Mouse (Mus musculus) liver, embryonic 13.5 days (tissue): ENCODE data around the gene Ssr1. TPM values are rescaled to one million over a fixed set of nuclear protein-coding genes. Genes with fewer than 3 reads are reported as not detected.

Source experiments
- ATAC-seq: fragments of 200-750 bp; cut with Nextera tagmentation; 2 replicates; pipeline ENCODE4 v1.8.0; 2017; ENCODE audit warnings: low read depth, mild to moderate bottlenecking, moderate number of reproducible peaks, moderate library complexity
- DNase-seq: peaks from one replicate; pipeline ENCODE4 v3.0.0; 2022
- H3K27ac ChIP-seq: fragments of 300-500 bp; sonication (generic); 2 replicates; pipeline ENCODE4 v1.5.1; 2015; ENCODE audit warnings: moderate library complexity, mild to moderate bottlenecking, inconsistent platforms
- H3K27me3 ChIP-seq: fragments of 300-500 bp; sonication (generic); 2 replicates; pipeline ENCODE4 v1.6.1; 2015; ENCODE audit warnings: mild to moderate bottlenecking, inconsistent platforms
- H3K36me3 ChIP-seq: fragments of 300-500 bp; sonication (generic); 2 replicates; pipeline ENCODE4 v1.6.1; 2015; ENCODE audit warnings: mild to moderate bottlenecking, inconsistent platforms
- H3K4me1 ChIP-seq: fragments of 300-500 bp; sonication (generic); replicated peaks from 2 replicates; pipeline ENCODE4 v1.6.1; 2015; ENCODE audit warnings: inconsistent platforms
- H3K4me2 ChIP-seq: fragments of 300-500 bp; sonication (generic); 2 replicates; pipeline ENCODE4 v1.6.1; 2015; ENCODE audit warnings: inconsistent platforms, mild to moderate bottlenecking, moderate library complexity
- H3K4me3 ChIP-seq: fragments of 300-500 bp; sonication (generic); replicated peaks from 2 replicates; pipeline ENCODE4 v1.5.1; 2015; ENCODE audit warnings: mild to moderate bottlenecking, inconsistent platforms
- H3K9ac ChIP-seq: fragments of 300-500 bp; sonication (generic); 2 replicates; pipeline ENCODE4 v1.6.1; 2015; ENCODE audit warnings: mild to moderate bottlenecking, inconsistent platforms
- H3K9me3 ChIP-seq: fragments of 300-500 bp; sonication (generic); replicated peaks from 2 replicates; pipeline ENCODE4 v1.6.1; 2016; ENCODE audit warnings: inconsistent platforms
- WGBS: fragments of 180-500 bp; shearing (Covaris S2); methylation state at CpG from one replicate; pipeline ENCODE4 v1.1.7; 2015; ENCODE audit not compliant: insufficient replicate concordance; 5-methylcytosine and 5-hydroxymethylcytosine counted together
- polyA plus RNA-seq: library from polyadenylated mRNA; unstranded; fragments of >200 nt; fragmentation: Nextera tagmentation; extraction: Ambion mirVana; gene quantifications from 2 replicates; pipeline ENCODE4 v1.2.1, GENCODE M21; 2015

The Ssr1 gene
- polyA plus RNA-seq, 1 experiment from 2014 or later, result 93.6 TPM

GRCm38 (mm10) chr13:37964128-37965087 lies 29.6 kb downstream of the Ssr1 start:
- DNase-seq (peak; percentile 20), ATAC-seq (peak; percentile 21)
- 36% methylated on average over 20 of the region's 20 CpGs for WGBS
- no peaks in the 10 kb centered on the region for H3K27me3 ChIP-seq
- peak overlapping the region; percentile 83 for H3K27ac ChIP-seq
- H3K36me3 ChIP-seq, result no peaks in the 10 kb centered on the region
- H3K4me3 ChIP-seq, result peak overlapping the region; percentile 56
- H3K9me3 ChIP-seq, result no peaks in the 10 kb centered on the region
- peaks cover 76% of the 10 kb centered on the region for H3K4me1 ChIP-seq
- peak overlapping the region; percentile 68 for H3K9ac ChIP-seq
- H3K4me2 ChIP-seq, result peak overlapping the region; percentile 77

- Histone ChIP-seq H3K36me3 (no peaks in the 10 kb centered on the region), H3K4me2 (peak overlapping the region; percentile 77), H3K4me1 (peaks cover 81% of the 10 kb centered on the region), H3K4me3 (peak overlapping the region; percentile 56), H3K9ac (peak overlapping the region; percentile 68), H3K27ac (peak overlapping the region; percentile 83), H3K9me3 (peaks cover 6% of the 10 kb centered on the region; the same call in 1 of the 2 replicates), H3K27me3 (no peaks in the 10 kb centered on the region)
- WGBS, result 2% methylated on average over 12 of the region's 12 CpGs
- peak; percentile 69 for DNase-seq
- ATAC-seq, result no peak
Measured at GRCm38 (mm10) chr13:37963354-37964007, 30.5 kb downstream of the Ssr1 start.

DNA sequence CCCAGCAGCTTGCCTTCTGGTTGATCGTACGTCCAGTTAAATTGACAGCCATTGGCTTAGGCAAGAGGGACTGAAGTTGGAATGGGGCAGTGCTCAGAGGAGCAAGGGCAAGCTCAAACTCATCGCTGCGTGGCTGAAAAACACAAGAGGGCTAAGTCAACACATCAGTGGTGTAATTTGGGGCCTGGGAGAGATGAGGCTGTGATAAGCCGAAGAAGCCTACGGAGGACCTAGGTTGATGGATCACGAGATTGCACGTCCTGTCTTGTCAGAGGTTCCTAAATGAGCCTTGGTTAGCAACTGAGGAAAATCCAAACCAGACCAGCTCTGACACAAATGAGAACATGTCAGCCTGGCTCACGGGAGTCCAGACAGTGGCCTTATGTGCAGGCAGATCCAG lies 31.5 kb downstream of the Ssr1 start:
- DNase-seq (no peak), ATAC-seq (no peak)
- 80% methylated on average over 9 of the region's 9 CpGs for WGBS
- H3K9me3 ChIP-seq, result peaks cover 6% of the 10 kb centered on the region; the same call in 1 of the 2 replicates
- H3K27ac ChIP-seq, result no peak overlapping the region; the same call in 1 of the 2 replicates
- no peak overlapping the region for H3K4me3 ChIP-seq
- peaks cover 90% of the 10 kb centered on the region for H3K4me1 ChIP-seq
- no peaks in the 10 kb centered on the region for H3K36me3 ChIP-seq
- no peak overlapping the region for H3K4me2 ChIP-seq
- no peak overlapping the region for H3K9ac ChIP-seq
- no peaks in the 10 kb centered on the region for H3K27me3 ChIP-seq

DNA sequence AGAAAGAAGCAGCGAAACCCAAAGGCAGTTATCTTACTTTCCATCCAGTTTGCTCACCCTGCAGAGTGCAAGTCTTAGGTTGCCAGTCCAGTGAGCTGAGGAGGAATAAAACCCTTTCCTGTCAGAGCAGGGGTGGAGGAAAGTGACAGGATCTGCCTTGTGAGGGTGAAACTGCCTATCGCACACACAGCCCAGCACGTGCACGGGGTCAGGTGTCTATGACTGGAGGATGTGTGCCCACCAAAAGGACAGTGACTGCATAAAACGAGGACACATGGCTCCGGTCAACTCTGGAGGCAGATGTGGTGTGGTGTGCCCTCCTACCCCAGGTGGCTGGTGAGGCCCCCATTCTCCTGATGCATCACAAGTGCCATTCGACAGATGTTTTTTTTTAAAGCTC lies 34.1 kb downstream of the Ssr1 start:
- H3K4me3 ChIP-seq, result no peak overlapping the region
- H3K36me3 ChIP-seq, result no peaks in the 10 kb centered on the region
- H3K4me1 ChIP-seq, result peaks cover 70% of the 10 kb centered on the region
- no peak overlapping the region for H3K9ac ChIP-seq
- peak overlapping the region; percentile 21; the same call in 1 of the 2 replicates for H3K27ac ChIP-seq
- peaks cover 6% of the 10 kb centered on the region; the same call in 1 of the 2 replicates for H3K9me3 ChIP-seq
- 69% methylated on average over 7 of the region's 7 CpGs for WGBS
- DNase-seq, result no peak
- ATAC-seq, result no peak
- no peaks in the 10 kb centered on the region for H3K27me3 ChIP-seq
- H3K4me2 ChIP-seq, result no peak overlapping the region

GRCm38 (mm10) chr13:37959239-37959907 lies 34.6 kb downstream of the Ssr1 start:
- peak overlapping the region; percentile 68 for H3K27ac ChIP-seq
- no peaks in the 10 kb centered on the region for H3K27me3 ChIP-seq
- 57% methylated on average over 15 of the region's 15 CpGs for WGBS
- peaks cover 64% of the 10 kb centered on the region for H3K4me1 ChIP-seq
- no peaks in the 10 kb centered on the region for H3K36me3 ChIP-seq
- H3K9me3 ChIP-seq, result peaks cover 6% of the 10 kb centered on the region; the same call in 1 of the 2 replicates
- no peak for DNase-seq
- H3K9ac ChIP-seq, result no peak overlapping the region
- no peak overlapping the region for H3K4me3 ChIP-seq
- no peak for ATAC-seq
- H3K4me2 ChIP-seq, result no peak overlapping the region

DNA sequence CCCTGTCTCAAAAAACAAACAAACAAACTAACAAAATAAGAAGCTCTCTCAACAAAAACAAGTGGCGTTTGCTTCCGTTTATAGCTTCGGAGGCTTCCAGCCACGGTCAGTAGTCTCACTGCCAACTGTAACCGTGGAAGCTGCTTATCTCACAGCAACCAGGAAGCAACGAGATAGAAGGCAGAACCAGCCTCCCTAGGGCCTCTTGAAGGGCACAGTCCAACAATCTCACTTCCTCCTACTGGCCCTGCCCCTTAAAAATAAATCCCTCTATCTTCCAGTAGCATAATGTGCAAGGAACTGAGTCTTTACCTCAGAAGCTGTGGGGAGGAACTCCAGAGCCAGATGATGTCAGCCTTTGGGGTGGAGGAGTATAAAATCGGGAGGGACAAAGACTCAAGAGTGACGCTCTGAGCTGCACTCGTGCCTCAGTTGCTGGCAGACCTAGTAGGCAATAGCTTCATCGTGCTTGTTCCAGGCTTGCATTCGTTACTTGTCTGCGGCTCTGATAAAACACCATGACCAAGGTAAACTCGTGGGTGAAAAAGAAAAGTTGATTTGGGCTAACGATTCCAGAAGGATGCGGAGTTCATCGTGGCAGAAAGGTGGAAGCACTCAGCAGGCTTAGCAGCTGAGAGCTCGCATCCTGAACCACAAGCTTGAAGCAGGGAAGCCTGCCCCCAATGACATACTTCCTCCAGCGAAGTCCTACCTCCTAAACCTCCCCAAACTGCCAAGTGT lies 35.3 kb downstream of the Ssr1 start:
- WGBS, result 50% methylated on average over 18 of the region's 18 CpGs
- peak; percentile 49 for DNase-seq

GRCm38 (mm10) chr13:37954318-37954717 lies 39.7 kb downstream of the Ssr1 start:
- ATAC-seq, result no peak
- 45% methylated on average over 1 of the region's 1 CpGs for WGBS
- DNase-seq, result no peak

More for the DNA sequence above, 35.3 kb downstream of the Ssr1 start:
- no peak overlapping the region; the same call in 1 of the 2 replicates for H3K4me2 ChIP-seq
- no peaks in the 10 kb centered on the region for H3K27me3 ChIP-seq
- no peak overlapping the region for H3K9ac ChIP-seq
- peaks cover 57% of the 10 kb centered on the region for H3K4me1 ChIP-seq
- peaks cover 6% of the 10 kb centered on the region; the same call in 1 of the 2 replicates for H3K9me3 ChIP-seq
- ATAC-seq, result peak; percentile 79
- no peaks in the 10 kb centered on the region for H3K36me3 ChIP-seq
- no peak overlapping the region for H3K4me3 ChIP-seq
- H3K27ac ChIP-seq, result peak overlapping the region; percentile 68

DNA sequence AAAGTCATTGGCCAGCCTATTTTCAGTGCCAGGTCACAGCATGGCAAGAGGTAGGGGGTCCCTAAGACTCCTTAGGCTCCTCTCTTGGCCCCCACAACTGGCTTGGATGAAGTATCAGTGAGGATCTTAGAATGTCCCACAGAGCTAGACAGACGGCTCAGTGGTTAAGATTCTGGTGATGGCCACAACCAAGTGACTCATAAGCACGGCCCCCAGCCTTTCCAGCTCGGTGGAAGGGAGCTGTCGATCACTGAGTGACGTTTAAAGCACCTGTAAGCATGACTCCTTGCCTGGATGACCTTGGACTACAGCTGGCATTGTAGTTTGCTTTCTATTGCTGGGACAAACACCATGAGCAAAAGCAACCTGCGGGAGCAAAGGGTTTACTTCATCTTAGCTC lies 41.0 kb downstream of the Ssr1 start:
- Histone ChIP-seq H3K27me3 (no peaks in the 10 kb centered on the region), H3K27ac (no peak overlapping the region), H3K4me2 (no peak overlapping the region), H3K4me1 (peaks cover 9% of the 10 kb centered on the region), H3K9me3 (no peaks in the 10 kb centered on the region), H3K4me3 (no peak overlapping the region), H3K36me3 (peaks cover 26% of the 10 kb centered on the region), H3K9ac (no peak overlapping the region)
- WGBS, result 63% methylated on average over 6 of the region's 6 CpGs
- DNase-seq (no peak), ATAC-seq (no peak)

More at GRCm38 (mm10) chr13:37954318-37954717, 39.7 kb downstream of the Ssr1 start:
- Histone ChIP-seq H3K9ac (no peak overlapping the region), H3K36me3 (peaks cover 13% of the 10 kb centered on the region), H3K27me3 (no peaks in the 10 kb centered on the region), H3K27ac (no peak overlapping the region), H3K9me3 (peaks cover 6% of the 10 kb centered on the region; the same call in 1 of the 2 replicates), H3K4me3 (no peak overlapping the region), H3K4me2 (no peak overlapping the region), H3K4me1 (peaks cover 22% of the 10 kb centered on the region)

DNA sequence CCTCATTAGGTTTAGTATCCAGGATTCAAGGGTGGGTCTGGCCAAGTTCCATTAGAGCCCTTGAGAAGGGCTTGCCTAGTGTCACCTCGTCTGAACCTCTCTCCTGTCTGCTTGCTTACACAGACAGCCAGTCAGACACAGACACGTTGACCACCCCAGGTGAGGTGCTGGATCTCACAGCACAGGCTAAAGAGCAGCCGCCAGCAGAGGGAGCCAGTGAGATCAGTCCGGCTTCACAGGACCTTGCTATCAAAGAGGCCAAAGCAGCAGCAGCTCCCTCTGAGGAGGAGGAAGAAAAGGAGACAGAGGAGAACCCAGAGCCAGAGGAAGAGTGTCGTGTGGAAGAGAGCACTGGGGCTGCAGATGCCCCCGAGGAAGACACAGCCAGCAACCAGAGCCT lies 47.3 kb downstream of the Ssr1 start:
- Histone ChIP-seq H3K9ac (no peak overlapping the region), H3K27ac (no peak overlapping the region), H3K4me3 (no peak overlapping the region), H3K4me2 (no peak overlapping the region), H3K4me1 (peaks cover 14% of the 10 kb centered on the region), H3K27me3 (no peaks in the 10 kb centered on the region), H3K9me3 (no peaks in the 10 kb centered on the region), H3K36me3 (peaks cover 64% of the 10 kb centered on the region)
- peak; percentile 63 for DNase-seq
- 25% methylated on average over 6 of the region's 6 CpGs for WGBS
- peak; percentile 46; the same call in 1 of the 2 replicates for ATAC-seq

GRCm38 (mm10) chr13:37945392-37945791 lies 48.6 kb downstream of the Ssr1 start:
- no peak for DNase-seq
- Histone ChIP-seq H3K27me3 (no peaks in the 10 kb centered on the region), H3K4me1 (peaks cover 19% of the 10 kb centered on the region), H3K36me3 (peaks cover 65% of the 10 kb centered on the region), H3K4me2 (no peak overlapping the region), H3K9me3 (no peaks in the 10 kb centered on the region), H3K4me3 (no peak overlapping the region), H3K9ac (no peak overlapping the region), H3K27ac (no peak overlapping the region)
- 74% methylated on average over 8 of the region's 8 CpGs for WGBS
- ATAC-seq, result no peak
